Mouse (Mus musculus) left cerebral cortex, postnatal 14 days (tissue): ENCODE measurements around the gene Wnt7b. TPM values are rescaled to one million over a fixed set of nuclear protein-coding genes. Genes with fewer than 3 reads are reported as not detected.

Source experiments
- DNase-seq, 2 experiments: peaks; one replicate each; pipeline ENCODE4 v3.0.0; 2021 to 2022; ENCODE audit warnings: low spot score in 2 of 2, mixed read lengths in 1 of 2
- intact Hi-C: fragments of 180-260 bp; cut with DNase I; formaldehyde crosslinking; loops from one replicate; pipeline ENCODE4 v1.15.1; 2025
- total RNA-seq, 2 experiments: library from RNA; stranded (reverse); gene quantifications; 2 replicates each; pipeline ENCODE4 v1.2.3; 2021

Wnt7b gene
- total RNA-seq, 2 experiments from 2014 or later: 33.8 to 41.3 TPM

DNA sequence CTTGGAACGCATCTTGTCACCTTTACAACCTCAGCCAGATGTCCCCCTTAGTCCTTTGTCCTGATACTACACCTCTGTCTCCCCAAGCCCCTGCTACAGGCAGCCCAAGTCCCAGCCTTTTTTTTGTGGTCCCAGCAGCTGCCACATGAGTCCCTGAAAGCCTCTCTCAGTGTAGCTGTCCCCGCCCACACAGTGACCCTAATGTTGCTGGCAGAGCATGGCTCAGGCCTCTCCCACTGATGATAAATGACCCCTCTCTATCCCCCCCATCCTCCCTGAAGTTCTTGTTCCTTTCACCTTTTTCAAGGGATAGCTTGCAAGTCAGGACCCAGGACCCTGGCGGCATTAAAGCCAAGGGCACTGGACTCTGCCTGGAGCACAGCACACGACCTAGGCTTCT, 22.2 kb upstream of the Wnt7b start:
- no peak for DNase-seq
- intact Hi-C loops: no loop called here

DNA sequence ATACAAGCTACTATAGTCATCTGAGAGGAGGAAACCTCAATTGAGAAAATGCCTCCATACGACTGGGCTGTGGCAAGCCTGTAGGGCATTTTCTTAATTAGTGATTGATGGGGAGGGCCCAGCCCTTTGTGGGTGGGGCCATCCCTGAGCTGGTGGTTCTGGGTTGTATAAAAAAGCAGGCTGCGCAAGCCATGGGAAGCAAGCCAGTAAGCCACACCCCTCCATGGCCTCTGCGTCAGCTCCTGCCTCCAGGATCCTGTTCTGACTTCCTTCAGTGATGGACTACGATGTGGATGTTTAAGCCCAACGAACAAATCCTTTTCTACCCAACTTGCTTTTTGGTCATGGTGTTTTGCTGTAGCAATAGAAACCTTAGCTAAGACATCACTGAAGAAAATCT, 21.1 kb upstream of the Wnt7b start:
- DNase-seq: no peak
- intact Hi-C loops: no loop called here

DNA sequence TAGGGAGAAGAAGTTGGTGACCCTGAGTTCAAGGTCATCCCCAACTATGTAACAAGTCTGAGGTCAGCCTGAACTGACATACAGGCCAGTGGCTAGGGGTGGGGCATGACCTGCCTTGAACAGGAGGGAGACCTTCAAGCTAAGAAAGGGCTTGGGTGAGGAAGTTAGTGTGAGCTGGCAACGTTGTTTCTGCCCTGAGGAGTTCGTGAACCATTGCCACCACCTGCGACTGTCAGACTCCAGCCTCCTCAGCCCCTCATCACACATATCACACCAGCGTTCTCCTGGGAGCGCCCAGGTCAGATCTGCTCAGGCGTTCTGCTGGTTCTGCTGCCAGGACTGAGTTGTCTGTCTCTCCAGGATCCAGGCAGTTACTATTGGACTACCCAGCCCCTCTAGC, 20.5 kb upstream of the Wnt7b start:
- intact Hi-C loops: no loop called here
- DNase-seq: no peak

GRCm38 (mm10) chr15:85602021-85602420, 19.7 kb upstream of the Wnt7b start:
- intact Hi-C loops: no loop called here
- DNase-seq: no peak

GRCm38 (mm10) chr15:85601202-85601601, 18.9 kb upstream of the Wnt7b start:
- DNase-seq: no peak
- intact Hi-C loops: no loop called here

DNA sequence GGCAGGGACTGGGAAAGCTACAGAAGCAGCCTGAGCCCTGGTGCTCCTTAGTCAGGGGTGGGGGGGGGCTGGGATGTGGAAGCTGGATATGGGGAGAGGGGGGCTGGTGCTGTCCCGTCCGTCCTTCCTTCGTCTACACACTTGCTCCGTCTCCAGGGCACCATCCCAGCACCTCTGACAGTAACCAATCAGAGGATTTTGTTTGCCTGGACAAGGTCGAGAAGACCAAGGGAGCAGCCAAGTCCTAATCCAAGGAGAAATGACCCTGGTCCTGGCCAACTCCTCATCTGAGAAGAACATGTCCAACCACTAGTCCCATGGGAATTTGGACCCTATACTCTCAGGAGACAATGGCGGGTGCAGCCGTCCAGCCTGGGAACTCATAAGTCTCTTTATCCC, 18.4 kb upstream of the Wnt7b start:
- intact Hi-C loops: no loop called here
- no peak for DNase-seq

DNA sequence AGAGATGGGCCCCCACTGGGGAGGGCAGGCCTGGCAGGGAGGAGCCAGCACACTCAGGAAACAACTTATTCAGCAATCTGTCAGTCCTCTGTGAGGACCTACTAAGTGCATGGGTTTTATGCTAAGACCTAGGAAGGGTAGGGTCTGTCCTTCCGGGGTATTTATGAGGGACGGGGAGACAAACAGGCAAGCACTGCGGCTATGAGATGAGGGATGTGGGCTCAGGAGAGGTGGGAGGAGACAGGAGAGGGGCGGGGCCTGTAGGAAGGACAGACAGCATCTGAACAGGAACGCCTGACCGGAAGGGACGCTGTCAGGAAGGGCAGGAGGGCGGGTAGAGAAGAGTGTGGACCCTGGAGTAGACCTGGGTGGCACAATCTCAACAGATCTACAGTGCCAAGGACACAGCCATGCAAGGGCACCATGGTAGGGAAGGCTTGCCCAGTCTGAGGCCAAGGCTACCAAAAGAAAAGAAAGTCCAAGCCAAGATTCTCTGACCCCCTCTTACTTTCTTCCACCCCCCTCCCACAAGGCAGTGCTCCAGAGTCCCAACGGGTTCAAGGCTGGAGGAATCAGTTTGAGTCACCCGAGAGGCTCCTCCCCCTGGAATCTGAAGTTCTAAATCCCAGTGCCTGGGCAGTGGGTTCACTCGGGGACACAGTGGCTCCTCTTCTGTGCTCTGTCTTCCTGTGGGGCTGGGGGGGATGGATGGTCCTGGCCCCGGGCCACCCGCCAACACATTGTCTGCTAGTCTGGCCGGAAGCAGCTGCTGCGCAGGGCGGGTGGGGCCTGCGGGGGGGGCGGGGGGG, 17.8 kb upstream of the Wnt7b start:
- intact Hi-C loops: loop anchor here (2.0 to 5.0 kb wide), 2 partner anchors 111 to 267 kb away; no protein-coding TSS in a partner anchor
- DNase-seq: peak; percentile 50 to 84

- intact Hi-C loops: loop anchor here (2.0 to 5.0 kb wide), 2 partner anchors 112 to 268 kb away; no protein-coding TSS in a partner anchor
These were observed 17.0 kb upstream of the Wnt7b start for GRCm38 (mm10) chr15:85598984-85599886.

DNA sequence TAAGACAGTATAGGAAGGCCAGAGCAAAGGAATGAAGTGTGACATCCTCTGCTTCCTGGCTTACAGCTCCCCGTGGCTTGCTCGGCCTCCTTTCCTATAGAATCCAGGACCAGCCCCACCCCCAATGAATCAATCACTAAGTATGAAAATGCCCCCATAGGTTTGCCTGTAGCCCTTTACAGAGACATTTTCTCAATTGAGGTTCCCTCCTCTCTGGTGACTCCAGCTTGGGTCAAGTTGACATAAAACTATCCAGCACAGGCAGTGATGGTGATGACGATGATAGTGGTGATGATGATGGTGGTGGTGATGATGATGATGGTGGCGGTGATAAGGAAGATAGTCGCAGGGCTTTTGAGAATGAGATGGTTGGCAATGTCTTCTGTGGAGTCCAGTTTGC, 16.2 kb upstream of the Wnt7b start:
- DNase-seq: no peak
- intact Hi-C loops: loop anchor here (2.0 to 5.0 kb wide), 2 partner anchors 112 to 269 kb away; no protein-coding TSS in a partner anchor

More at GRCm38 (mm10) chr15:85598984-85599886, 17.0 kb upstream of the Wnt7b start:
- DNase-seq: peak in 1 of 2 experiments; percentile 75

DNA sequence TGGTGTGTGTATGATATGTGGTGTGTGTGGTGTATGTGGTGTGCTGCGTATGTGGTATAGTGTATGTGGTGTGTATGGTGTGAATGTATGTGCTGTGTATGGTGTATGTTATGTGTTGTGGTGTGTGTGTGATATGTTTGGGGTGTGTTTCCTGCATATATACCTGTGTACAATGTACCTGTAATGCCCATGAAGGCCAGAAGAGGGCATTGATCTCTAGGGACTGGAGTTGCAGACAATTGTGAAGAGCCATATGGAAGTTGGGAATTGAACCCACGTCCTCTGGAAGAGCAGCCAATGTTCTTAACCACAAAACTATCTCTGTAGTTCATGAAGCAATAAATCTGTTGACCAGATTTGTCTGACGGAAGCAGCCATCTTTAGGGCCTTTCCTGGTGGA, 15.1 kb upstream of the Wnt7b start:
- DNase-seq: no peak
- intact Hi-C loops: loop anchor here (5.0 kb wide), 1 partner anchor 270 kb away; no protein-coding TSS in a partner anchor

DNA sequence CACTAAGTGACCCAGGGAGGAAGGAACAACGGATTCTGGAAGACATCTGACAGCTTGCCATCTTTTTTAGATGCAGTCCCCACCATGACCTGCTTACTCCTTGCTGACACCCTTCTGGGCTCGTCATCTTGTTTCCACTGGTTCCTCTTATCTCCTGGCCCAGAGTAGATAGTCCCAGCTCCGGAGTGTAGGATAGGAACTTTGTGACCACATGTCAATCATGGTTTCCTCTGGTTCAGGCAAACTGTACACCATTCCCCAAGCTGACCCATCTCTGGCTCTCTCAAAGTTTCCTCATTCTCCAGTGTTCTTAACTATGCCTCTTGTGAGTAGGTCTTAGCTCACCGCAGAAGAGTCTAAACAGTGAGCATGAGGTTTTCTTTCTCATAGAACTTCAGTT, 10.4 kb upstream of the Wnt7b start:
- DNase-seq: no peak
- intact Hi-C loops: no loop called here

- DNase-seq: no peak
- intact Hi-C loops: no loop called here
These were observed 8.6 kb upstream of the Wnt7b start for GRCm38 (mm10) chr15:85590831-85591230.

GRCm38 (mm10) chr15:85583504-85583903, 1.2 kb upstream of the Wnt7b start:
- peak; percentile 68 to 74 for DNase-seq
- intact Hi-C loops: loop anchor here (1.0 to 10.0 kb wide), 5 partner anchors 107 to 429 kb away; no protein-coding TSS in a partner anchor

GRCm38 (mm10) chr15:85583024-85583423, 751 bp upstream of the Wnt7b start:
- peak; percentile 88 to 89 for DNase-seq
- intact Hi-C loops: loop anchor here (1.0 to 10.0 kb wide), 5 partner anchors 106 to 428 kb away; no protein-coding TSS in a partner anchor

DNA sequence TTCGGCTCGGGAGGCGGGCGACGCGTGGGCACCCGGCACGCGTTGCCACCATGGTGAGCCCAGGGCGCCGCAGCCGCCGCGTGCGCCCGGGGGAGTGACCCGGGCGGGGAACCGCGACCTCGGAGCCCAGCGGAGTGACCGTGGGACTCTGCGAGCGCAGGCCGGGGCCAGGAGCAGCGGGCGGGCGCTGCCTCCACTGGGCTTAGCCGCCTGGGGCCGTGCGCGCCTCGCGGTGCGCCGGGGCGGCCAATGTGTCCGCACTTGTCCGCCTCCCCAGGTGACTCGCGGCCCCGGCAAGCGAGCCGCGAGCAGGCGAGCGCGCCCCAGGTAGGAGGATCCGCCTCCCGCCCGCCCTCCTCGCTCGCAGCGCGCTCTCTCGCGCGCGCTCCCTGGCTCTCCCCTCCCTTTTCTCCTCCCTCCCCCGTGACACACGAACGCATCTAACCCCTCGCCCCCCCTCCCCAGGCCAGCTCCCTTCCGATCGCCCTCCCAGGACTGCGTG, 659 bp downstream of the Wnt7b start:
- no peak for DNase-seq
- intact Hi-C loops: loop anchor here (2.0 to 10.0 kb wide), 3 partner anchors 105 to 427 kb away; no protein-coding TSS in a partner anchor

DNA sequence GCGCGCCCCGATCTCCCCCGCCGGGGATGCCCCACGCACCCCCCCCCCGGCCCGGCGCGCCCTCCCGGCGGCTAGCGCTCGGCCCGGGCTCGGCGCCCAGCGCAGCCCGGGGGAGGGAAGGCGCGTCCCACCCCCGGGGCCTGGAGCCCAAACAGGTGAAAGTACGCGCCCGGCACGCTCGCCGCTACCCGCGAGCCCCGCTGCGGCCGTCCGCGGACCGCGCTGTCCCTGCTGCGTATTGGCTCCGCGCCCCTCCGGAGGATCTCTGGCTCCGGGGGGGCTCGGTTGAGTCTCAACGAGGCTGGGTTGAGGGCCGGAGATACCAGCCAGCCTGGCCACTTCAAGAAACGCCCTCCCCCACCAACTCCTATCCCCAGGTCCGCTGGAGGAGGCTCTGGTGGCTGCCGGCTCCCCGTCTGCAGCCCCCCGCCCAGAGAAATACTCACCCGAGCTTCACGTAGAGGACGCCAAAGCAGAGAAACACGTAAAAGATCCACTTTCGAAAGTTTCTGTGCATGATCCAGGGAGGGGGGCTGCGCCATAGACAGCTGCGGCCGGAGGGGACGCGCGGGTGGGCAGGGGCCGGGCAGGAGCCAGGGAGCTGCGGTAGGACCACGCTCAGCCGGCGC, 1.2 kb downstream of the Wnt7b start:
- intact Hi-C loops: loop anchor here (5.0 to 10.0 kb wide), 2 partner anchors 189 to 426 kb away; no protein-coding TSS in a partner anchor
- DNase-seq: no peak

- no peak for DNase-seq
- intact Hi-C loops: loop anchor here (5.0 to 10.0 kb wide), 2 partner anchors 188 to 426 kb away; no protein-coding TSS in a partner anchor
These were observed 1.8 kb downstream of the Wnt7b start for GRCm38 (mm10) chr15:85580483-85580882.

GRCm38 (mm10) chr15:85577583-85578460, 4.5 kb downstream of the Wnt7b start:
- intact Hi-C loops: no loop called here
- DNase-seq: no peak
